Mouse (Mus musculus) embryo, embryonic 10 days (tissue): ENCODE data around the gene Tprkb.
"Not testable (repeated sequence)": the region's sequence is repeated elsewhere in the genome, so short reads cannot be mapped to it uniquely, and the experiment has no call there.

Experiments used
- DNase-seq: peaks from one replicate; pipeline ENCODE4 v3.0.0-alpha.2; 2015; ENCODE audit warnings: low spot score

Gene Tprkb

DNA sequence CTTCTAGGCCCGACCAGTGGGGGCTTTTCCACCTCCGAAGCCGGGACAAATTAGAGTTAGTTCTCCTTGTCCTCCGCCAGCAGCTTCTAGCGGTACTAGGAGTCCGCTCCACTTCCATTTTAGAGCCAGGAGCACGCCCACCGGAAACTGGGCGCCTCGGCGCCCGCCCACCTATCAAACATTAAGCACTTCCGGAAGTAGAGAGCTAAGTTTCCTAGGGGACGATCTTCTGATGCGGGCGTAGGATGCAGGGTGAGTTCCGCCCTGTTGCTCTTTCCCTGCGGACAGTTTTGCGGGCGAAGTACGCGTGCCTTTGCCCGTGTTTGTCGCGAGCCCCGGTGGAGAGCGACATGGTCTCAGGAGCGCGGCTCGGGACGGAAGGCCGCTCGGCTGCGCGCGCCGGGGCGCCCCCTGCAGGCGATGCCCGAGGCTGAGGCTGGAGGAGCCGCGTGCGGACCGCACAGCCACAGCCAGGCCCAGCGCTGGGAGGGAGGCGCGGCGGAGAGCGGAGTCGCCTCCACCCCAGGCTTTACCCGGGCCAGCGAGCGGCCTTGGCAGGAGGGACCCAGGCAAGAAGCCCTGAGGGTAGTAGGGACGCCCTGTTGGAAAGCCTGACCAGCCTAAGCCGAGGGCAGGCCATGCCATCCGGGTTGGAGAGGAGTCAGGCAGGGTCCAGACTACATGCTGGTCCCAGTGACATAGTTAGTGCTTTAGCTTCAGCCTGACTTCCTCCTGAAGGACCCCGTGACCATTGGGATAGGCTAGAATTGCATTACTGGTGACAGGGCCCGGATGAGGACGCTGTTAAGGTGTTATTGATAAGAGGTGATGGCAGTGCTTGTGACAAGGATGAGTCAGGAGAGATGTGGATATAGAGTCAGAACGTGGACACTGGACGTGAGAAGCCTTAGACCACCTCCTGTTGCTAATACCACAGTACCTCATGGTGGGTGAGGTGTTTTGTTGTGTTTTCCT lies 4.2 kb downstream of the Tprkb start, which contains the start of gene Nat8f1:
TSS of gene Nat8f1 (minus strand) at position 149 of the 975 bp plus-strand sequence.
- peak; percentile 83 for DNase-seq

DNA sequence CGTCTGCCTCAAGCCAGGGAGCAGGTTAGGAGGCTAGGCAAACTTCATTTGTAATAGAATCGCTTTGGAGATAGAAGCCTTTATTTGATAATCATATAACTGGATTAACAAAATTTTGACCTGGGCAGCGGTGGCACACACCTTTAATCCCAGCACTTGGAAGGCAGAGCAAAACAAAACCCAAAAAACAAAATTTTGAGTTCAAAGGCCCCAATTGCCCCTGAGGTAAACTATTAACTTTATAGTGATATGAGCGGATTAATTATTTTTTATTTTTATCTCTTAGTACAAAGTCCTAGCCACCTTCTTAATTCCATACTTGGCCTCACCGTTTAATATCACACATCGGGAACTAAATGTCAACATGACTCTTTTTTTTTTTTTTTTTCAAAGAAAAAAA lies 4.9 kb downstream of the Tprkb start:
- DNase-seq = no peak

DNA sequence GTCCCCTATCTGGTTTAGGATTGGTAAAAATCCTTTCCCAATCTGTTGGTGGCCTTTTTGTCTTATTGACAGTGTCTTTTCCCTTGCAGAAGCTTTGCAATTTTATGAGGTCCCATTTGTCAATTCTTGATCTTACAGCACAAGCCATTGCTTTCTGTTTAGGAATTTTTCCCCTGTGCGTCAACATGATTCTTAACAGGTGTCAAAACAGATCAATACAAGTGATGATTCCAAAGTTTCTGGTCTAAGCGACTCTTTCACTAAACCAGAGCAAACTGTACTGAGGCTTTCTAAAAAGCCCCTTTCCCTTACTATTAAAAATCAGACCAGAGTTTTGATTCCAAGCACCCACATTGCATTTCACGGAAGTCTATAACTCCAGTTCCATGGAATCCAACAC lies 6.7 kb downstream of the Tprkb start:
- not testable (repeated sequence) for DNase-seq

DNA sequence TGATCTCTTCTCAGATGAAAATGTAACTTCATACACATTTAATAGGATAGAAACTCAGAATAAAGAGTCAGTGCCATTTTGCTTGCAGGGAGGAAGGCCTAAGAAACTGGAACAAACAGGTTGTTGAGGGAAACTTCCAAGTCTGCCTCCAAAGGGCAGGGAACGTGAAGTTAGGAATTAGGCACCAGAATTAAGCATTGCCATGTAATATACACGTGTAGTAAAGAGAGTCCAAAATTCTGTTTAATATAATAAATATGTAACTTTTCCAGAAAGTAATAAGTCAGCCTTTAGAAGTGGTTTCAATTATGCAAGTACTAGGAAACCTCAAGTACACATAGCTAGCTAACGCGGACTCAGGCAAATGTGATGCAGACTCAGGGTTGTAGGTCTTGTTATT lies 7.7 kb downstream of the Tprkb start:
- DNase-seq = no peak

DNA sequence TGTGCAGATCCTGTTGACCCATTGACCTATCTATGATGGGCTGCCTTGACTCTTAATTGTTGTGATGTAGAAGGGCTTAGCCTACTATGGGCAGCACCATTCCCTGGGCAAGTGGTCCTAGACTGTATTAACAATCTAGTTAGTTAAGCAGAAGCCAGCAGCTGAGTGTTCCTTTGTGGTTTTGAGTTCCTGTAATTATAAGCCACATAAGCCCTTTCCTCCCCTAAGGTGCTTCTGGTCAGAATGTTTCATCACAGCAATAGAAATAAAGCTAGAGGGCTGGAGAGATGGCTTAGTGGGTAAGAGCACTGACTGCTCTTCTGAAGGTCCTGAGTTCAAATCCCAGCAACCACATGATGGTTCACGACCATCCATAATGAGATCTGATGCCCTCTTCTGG lies 12.0 kb downstream of the Tprkb start:
- no peak for DNase-seq

DNA sequence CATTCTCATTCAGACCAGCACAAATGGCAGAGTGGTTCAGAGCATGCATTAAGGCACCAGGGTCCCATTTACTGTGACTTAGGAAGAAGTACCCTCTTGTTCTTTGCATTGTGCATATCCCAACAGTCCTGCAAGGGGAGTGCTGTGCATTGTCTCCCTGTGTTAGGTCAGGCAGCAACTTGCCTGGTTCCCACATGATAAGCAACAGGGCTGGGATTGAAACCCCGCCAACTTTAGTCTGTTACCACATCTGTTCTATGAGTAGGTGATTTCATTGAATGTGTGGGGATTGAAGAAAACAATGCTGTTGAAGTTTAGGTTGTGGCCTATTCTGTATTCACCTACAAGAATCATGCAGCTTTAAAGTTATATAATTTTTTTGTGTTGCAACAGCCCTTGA lies 15.0 kb downstream of the Tprkb start:
- no peak for DNase-seq

DNA sequence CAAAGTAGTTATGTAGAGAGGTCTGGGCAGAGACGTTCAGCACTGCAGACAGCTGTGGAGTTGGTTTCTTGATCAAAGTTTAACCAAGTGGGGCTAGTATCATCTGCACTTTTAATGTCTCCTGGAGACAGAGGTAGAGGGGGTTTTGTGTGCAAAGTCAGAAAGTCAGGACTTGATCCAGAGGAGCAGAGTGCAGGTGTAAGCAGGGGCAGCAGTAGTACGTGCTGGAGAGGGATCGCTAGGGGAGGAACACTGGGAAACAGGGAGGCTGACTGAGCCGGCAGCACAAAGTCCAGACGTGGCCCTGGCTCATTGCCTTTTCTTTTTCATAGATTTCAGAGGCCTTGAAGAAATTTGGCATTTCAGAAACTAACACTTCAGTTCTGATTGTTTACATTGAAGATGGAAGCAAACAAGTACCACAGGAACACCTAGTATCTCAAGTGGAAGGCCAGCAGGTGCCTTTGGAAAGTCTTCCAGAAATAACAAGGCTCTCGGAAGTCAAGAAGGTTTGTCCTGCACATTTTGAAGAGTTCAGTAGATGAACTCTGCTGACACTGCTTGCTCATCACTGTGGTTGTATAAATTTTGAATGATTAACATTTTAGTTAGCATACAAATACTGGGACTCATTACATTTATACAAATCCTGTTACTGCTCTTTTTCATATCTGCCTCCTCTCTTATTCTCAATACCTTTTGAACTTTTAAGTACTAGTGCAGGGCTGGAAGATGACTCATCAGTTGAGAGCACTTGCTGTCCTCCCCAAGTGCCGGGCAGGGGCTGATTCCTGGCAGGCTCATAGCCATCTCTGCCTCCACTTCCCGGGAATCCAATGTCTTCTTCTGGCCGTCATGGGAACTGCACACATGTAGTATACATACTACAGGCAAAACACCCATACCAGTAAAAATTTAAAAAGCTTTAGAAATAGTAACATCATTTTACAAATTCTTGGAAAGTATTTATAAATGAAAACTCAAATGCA lies 16.1 kb downstream of the Tprkb start:
- no peak for DNase-seq

DNA sequence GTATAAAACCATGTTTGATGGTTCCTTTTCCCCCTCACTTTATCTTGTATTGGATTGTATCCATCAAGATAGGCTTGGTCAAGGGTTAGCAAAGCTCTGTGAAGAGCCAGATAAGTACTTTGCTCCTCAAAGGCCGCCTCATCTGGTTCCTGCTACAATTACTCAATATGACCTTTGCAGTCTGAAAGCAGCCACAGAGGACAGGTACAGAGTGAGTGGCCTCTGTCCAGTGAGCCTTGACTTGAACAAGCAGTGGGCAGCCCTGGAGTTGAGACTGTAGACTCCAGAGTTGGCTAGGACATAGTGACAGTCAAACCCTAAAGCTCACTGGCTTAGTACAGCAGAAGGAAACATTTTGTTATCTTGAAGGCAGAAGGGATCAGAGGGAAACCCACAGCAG lies 17.6 kb downstream of the Tprkb start:
- DNase-seq = no peak

DNA sequence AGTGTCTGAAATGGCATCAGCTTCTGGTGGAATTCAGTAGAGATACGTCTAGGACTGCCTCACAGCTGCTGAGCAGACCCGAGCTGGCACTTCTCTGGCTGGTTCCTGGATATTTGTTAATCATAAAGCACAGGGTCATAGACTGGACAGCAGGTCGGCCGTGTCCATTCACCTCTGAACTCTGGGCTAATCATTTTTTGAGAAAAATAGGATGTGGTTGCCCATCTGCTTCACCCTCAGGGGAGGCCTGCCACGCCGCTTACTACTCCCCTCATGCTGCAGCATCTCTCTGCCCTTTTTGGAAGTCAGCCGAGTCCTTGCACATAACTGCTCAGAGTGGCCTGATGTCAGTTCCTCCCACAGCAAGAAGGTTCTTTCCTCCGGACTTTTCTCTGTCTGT lies 22.4 kb downstream of the Tprkb start:
- DNase-seq = no peak

DNA sequence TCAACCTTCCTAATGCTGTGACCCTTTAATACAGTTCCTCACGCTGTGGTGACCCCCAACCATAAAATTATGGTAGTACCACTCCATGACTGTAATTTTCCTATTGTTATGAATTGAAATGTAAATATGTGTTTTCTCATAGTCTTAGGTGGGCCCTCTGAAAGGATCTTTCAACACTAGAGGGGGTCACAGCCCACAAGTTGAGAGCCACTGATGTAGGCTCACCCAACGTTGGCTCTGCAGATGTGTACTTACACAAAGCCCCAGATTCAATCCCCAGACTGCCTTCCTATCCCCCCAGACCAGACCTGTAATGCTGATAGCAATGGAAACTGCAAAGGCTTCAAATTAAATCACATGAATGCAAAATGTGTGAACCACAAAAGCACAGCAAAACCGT lies 24.0 kb downstream of the Tprkb start:
- no peak for DNase-seq

DNA sequence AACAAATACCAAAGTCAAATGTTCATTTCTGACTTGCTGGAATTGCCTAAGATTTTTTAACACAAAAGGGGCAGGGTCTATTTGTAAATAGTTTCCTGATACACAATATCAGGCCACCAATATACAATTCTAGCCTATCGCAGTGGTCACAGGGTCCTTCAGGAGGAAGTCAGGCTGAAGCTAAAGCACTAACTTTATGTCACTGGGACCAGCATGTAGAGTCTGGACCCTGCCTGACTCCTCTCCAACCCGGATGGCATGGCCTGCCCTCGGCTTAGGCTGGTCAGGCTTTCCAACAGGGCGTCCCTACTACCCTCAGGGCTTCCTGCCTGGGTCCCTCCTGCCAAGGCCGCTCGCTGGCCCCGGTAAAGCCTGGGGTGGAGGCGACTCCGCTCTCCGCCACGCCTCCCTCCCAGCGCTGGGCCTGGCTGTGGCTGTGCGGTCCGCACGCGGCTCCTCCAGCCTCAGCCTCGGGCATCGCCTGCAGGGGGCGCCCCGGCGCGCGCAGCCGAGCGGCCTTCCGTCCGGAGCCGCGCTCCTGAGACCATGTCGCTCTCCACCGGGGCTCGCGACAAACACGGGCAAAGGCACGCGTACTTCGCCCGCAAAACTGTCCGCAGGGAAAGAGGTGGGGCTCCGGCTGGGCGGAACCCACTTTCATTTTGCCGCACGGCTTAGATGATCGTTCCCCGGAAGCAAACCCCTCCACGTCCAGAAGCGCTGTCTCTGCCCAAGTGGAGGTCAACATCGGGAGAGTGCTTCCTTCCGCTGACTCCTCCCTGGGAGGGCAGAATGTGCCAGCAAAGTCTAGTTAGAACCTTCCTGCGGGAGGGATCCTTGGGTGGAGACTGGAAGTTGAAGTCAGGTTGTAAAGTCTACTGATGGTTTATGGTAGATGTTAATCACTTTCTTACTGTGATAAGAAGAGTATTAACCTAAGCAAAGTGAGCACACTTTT lies 25.1 kb downstream of the Tprkb start:
- peak; percentile 76 for DNase-seq

DNA sequence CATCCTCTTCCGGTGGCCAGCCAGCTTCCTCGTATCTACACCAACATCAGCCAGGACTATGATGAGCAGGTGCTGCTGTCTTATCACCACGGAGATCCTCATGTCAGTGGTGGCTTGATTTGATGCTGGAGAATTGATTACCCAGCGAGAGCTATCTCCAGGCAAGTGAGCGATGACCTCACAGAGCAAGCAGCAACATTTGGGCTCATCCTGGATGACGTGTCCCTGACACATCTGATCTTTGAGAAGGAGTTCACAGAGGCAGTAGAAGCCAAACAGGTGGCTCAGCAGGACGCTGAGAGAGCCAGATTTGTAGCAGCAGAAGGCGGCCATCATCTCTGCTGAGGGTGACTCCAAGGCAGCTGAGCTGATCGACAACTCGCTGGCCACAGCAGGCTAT lies 27.0 kb downstream of the Tprkb start:
- DNase-seq = no peak

DNA sequence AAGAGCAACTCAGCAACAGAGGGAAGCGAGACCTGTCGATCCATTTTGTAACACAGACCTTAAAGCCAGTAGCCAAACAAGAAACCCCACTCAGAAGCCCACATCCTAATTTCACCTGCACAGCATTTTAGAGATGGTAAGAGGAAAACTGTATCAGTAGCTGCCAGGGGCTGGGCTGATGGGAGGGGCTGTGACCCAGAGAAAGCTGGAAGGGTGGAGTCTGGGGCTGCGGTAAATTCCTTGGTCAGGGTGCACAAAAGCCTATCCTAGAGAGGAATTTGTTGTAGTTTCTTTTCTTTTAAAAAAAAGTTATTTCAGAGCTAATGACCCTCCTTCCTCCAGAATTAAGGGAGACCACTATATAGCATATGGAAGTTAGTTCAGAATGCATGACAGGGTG lies 30.8 kb downstream of the Tprkb start:
- no peak for DNase-seq

DNA sequence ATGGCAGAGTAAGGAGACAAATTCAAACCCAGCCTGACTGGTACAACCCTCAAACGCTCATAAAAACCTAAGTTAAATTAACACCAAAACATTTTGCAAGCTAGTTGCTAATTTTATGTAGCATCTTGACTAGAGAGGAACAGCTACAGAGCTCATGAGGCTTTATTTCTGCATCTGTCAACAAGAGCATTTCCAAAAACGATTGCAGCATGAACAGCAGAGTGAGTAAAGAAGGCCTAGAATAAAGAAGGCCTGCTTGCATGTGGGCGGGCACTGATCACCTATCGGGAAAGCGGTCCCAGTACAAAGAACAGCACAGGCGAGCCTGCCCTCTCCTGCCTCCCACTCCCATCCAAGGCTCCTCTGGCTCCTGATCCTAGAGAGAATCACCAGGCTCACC lies 36.9 kb downstream of the Tprkb start:
- DNase-seq = no peak

DNA sequence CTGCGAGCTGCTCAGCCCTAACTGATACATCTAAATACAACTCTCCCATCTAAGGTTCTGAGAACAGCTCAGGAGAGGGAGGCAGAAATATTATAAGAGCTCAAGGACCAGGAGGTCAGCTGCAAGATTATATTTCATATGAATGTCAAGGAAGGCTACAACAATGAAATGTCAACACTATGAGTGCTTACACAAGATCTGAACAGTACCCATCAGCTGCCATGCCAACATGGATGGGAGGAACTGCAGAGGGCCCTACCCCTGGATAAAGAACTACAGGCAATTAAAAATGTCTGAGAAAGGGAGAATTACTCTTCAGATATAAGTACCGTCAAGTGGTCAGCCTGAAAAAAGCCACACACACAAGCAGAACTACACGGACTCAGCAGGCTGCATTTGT lies 45.9 kb downstream of the Tprkb start:
- no peak for DNase-seq

DNA sequence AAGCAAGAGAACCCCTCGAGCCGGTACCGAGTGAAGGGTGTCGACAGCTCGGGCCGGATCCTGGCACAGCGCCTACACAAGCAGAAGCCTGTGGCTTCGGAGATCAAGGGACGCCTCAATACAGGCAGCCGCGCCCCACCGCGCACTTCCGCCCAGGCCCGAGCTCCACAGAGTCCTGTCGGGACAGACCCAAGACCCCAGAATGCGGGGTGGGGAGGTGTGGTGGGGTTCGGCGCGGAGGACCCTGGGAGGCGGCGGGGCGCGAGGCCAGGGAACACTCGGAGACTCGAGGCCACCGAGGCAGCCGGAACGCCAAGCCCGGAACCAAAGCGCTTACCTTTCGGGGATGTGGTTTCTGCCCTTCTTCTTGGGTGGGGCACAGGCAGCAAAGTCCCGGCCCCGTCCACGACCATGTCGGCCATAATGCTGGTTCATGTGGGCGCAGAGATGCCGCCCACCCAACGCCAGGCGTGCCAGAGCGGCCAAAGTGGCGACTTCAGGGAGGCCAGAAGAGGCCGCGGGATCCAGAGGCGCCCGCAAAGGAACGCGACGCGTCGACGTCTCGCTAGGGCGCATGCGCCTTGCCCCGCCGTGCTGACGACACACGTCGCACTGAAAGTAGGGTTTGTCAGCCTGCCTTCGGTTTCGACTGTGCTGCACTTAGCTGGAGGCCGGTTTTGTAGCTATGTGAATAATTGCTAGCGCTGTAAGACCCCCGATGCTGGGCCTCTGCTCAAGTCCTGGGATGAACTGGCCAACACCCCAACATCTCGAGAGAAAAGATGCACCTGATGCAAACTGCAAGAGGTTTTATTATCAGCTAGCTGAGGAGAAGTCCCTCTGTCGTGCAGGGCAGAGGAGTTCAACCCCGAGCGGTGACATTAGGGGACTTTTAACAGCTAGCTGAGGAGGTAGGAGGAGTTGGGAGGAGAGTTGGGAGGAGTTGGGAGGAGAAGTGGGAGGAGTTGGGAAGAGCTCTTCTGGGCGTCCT lies 49.7 kb downstream of the Tprkb start, which contains the start of gene Dusp11:
TSS of gene Dusp11 (minus strand) at position 567 of the 991 bp plus-strand sequence.
- DNase-seq = peak; percentile 99

DNA sequence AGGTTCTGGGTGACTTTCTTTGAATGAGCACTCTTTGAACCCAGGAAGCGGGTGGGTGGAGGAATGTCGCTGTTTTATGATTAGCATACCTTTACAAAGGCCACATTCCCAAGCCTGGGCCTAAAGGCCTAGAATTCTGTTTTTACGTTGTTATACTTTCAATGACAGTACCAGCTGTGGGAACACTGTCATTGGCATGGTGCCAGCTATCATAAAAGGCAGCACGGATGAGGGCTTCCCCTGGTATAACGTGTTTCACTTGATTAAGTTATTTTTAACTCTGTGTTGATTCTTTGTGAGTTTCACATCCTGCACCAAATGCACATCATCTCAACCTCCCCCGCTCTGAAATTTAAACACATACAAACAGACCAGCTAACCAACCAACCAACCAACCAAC lies 54.4 kb downstream of the Tprkb start:
- DNase-seq = not testable (repeated sequence)

DNA sequence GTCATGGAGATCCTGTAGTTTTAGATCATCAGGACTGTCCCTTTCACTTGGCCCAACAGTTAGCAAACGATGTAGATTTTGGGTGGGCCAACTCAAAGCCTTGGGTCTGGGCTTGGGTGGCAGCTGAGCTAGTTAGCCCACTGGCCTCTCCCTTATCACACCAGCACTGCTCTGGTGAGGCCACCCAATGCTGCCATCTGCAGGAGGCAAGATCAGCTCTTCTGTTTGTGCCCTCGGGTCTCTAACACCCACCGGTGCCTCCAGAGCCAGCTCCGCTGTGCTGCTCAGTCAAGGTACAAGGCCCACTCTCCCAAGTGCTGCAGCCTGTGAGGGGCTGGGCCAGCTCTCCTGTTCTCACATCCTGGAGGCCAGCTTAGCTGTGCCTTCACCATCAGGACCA lies 55.0 kb downstream of the Tprkb start:
- DNase-seq = no peak

DNA sequence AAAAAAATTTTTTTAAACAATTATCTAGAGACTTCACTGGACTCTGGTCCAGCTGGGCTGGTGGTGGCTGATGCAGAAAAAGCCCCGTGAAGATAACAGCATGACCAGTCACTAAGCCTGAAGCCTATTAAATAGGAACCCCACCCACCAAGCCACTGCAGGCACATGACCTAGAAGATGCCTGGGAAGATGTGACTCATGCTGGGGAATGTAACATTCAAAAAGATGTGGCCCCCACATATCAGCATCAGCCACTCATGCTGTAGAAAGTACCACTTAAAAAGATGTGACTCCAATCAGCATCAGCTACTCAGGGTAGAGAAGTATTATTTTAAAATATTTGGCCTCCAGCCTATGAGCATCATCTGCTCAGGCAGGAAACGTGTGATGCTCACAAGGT lies 58.2 kb downstream of the Tprkb start:
- no peak for DNase-seq

DNA sequence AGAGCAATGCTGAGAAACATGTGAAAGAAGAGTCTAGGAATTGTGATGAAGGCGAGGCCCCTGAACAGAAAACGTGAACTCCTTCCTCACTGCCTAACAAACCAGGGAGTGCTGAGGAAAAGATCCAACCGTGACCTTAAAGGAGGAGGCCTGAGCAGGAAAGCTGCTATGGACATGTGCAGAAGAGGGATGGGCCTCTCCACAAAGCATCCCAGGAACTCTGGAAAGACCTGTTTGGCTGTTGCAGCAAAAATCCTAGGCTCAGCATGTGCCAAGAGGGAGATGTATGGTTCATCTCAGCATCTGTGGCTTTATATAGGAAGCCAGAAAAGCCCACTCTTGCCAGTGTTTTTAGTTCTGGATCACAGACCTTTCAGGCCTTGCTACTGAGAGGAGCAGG lies 61.0 kb downstream of the Tprkb start:
- no peak for DNase-seq
